Mouse (Mus musculus) right cerebral cortex, adult 2 months (tissue): Measurements from ENCODE around the gene Dlg2.

Experiments
- DNase-seq, 2 experiments: peaks; one replicate each; pipeline ENCODE4 v3.0.0; 2021 to 2022; ENCODE audit warnings: low spot score in 2 of 2

Gene Dlg2

GRCm38 (mm10) chr7:92264325-92264724, 1787.9 kb downstream of the Dlg2 start:
- DNase-seq: no peak

- DNase-seq: no peak
Observed at GRCm38 (mm10) chr7:92264964-92265363, 1788.5 kb downstream of the Dlg2 start.

- DNase-seq: peak in 1 of 2 experiments; percentile 37
Observed at GRCm38 (mm10) chr7:92275353-92275752, 1798.9 kb downstream of the Dlg2 start.

GRCm38 (mm10) chr7:92277629-92278028, 1801.2 kb downstream of the Dlg2 start:
- peak in 1 of 2 experiments; percentile 50 for DNase-seq

GRCm38 (mm10) chr7:92280925-92281324, 1804.5 kb downstream of the Dlg2 start:
- DNase-seq: no peak

GRCm38 (mm10) chr7:92287058-92287457, 1810.6 kb downstream of the Dlg2 start:
- DNase-seq: no peak

GRCm38 (mm10) chr7:92288814-92289213, 1812.3 kb downstream of the Dlg2 start:
- DNase-seq: peak in 1 of 2 experiments; percentile 43

GRCm38 (mm10) chr7:92292918-92293518, 1816.5 kb downstream of the Dlg2 start:
- no peak for DNase-seq

- DNase-seq: no peak
Observed at GRCm38 (mm10) chr7:92301046-92301445, 1824.6 kb downstream of the Dlg2 start.

- no peak for DNase-seq
Observed at GRCm38 (mm10) chr7:92307634-92308033, 1831.2 kb downstream of the Dlg2 start.

GRCm38 (mm10) chr7:92308168-92308567, 1831.7 kb downstream of the Dlg2 start:
- DNase-seq: no peak

- DNase-seq: no peak
Observed at GRCm38 (mm10) chr7:92316389-92316788, 1839.9 kb downstream of the Dlg2 start.

GRCm38 (mm10) chr7:92319469-92319868, 1843.0 kb downstream of the Dlg2 start:
- no peak for DNase-seq

- DNase-seq: no peak
Observed at GRCm38 (mm10) chr7:92320181-92320580, 1843.7 kb downstream of the Dlg2 start.

- DNase-seq: no peak
Observed at GRCm38 (mm10) chr7:92321786-92322185, 1845.3 kb downstream of the Dlg2 start.

- no peak for DNase-seq
Observed at GRCm38 (mm10) chr7:92322342-92323069, 1846.0 kb downstream of the Dlg2 start.

- no peak for DNase-seq
Observed at GRCm38 (mm10) chr7:92323710-92324109, 1847.2 kb downstream of the Dlg2 start.

GRCm38 (mm10) chr7:92327343-92327896, 1850.9 kb downstream of the Dlg2 start:
- no peak for DNase-seq

- no peak for DNase-seq
Observed at GRCm38 (mm10) chr7:92333220-92333898, 1856.9 kb downstream of the Dlg2 start.

- DNase-seq: no peak
Observed at GRCm38 (mm10) chr7:92356542-92356941, 1880.1 kb downstream of the Dlg2 start.

- DNase-seq: no peak
Observed at GRCm38 (mm10) chr7:92363386-92363785, 1886.9 kb downstream of the Dlg2 start.

GRCm38 (mm10) chr7:92363800-92364199, 1887.3 kb downstream of the Dlg2 start:
- no peak for DNase-seq
